Mouse (Mus musculus): ENCODE data around the gene Vps25. TPM values are rescaled to one million over a fixed set of nuclear protein-coding genes. Genes with fewer than 3 reads are reported as not detected.

The Vps25 gene
- polyA plus RNA-seq (2016; fragmentation: Nextera tagmentation; extraction: Ambion mirVana), result 93.6 and 99.3 TPM in 2 replicates

- WGBS, result under 1% methylated on average over 40 of the region's 40 CpGs
- peak; percentile 64; the same call in 1 of the 2 replicates for ATAC-seq (ENCODE audit: insufficient number of reproducible peaks, insufficient read depth, low FRiP score, low TSS enrichment)
- peak within 1 kb of the TSS; percentile 92 for H3K27ac ChIP-seq
Observed at GRCm38 (mm10) chr11:101253613-101254389, at the start of gene Vps25. Gene Vps25 (plus strand): TSS chr11:101253707.

GRCm38 (mm10) chr11:101211970-101212369 lies 41.5 kb upstream of the Vps25 start:
- Histone ChIP-seq H3K4me3 (no peak overlapping the region), H3K36me3 (peaks cover 47% of the 10 kb centered on the region), H3K9me3 (no peaks in the 10 kb centered on the region), H3K9ac (no peak overlapping the region), H3K4me2 (replicated peaks) (no peak overlapping the region), H3K27me3 (no peaks in the 10 kb centered on the region), H3K27ac (no peak overlapping the region), H3K4me1 (no peaks in the 10 kb centered on the region)
- WGBS, result 46% methylated on average over 3 of the region's 3 CpGs
- ATAC-seq (ENCODE audit: insufficient number of reproducible peaks, insufficient read depth, low FRiP score, low TSS enrichment), result peak; percentile 79; the same call in 1 of the 2 replicates

More at GRCm38 (mm10) chr11:101253613-101254389, at the start of gene Vps25:
- peak within 1 kb of the TSS; percentile 89 for H3K4me2 ChIP-seq (replicated peaks)
- peaks cover 14% of the 10 kb centered on the region for H3K4me1 ChIP-seq
- peak within 1 kb of the TSS; percentile 90 for H3K9ac ChIP-seq
- peaks cover 3% of the 10 kb centered on the region; the same call in 1 of the 2 replicates for H3K36me3 ChIP-seq
- H3K9me3 ChIP-seq, result no peaks in the 10 kb centered on the region
- no peaks in the 10 kb centered on the region for H3K27me3 ChIP-seq
- peak within 1 kb of the TSS; percentile 90 for H3K4me3 ChIP-seq

GRCm38 (mm10) chr11:101216936-101217335 lies 36.6 kb upstream of the Vps25 start:
- no peaks in the 10 kb centered on the region for H3K27me3 ChIP-seq
- H3K27ac ChIP-seq, result no peak overlapping the region
- H3K4me1 ChIP-seq, result no peaks in the 10 kb centered on the region
- ATAC-seq (ENCODE audit: insufficient number of reproducible peaks, insufficient read depth, low FRiP score, low TSS enrichment), result no peak
- no peak overlapping the region for H3K9ac ChIP-seq
- WGBS, result 80% methylated on average over 5 of the region's 5 CpGs
- peaks cover 29% of the 10 kb centered on the region for H3K36me3 ChIP-seq
- no peak overlapping the region for H3K4me3 ChIP-seq
- no peak overlapping the region for H3K4me2 ChIP-seq (replicated peaks)
- no peaks in the 10 kb centered on the region for H3K9me3 ChIP-seq

- Histone ChIP-seq H3K9ac (no peak overlapping the region), H3K4me1 (no peaks in the 10 kb centered on the region), H3K27ac (no peak overlapping the region), H3K9me3 (no peaks in the 10 kb centered on the region), H3K4me3 (no peak overlapping the region), H3K36me3 (peaks cover 21% of the 10 kb centered on the region), H3K27me3 (no peaks in the 10 kb centered on the region), H3K4me2 (replicated peaks) (no peak overlapping the region)
- 79% methylated on average over 10 of the region's 10 CpGs for WGBS
- no peak for ATAC-seq (ENCODE audit: insufficient number of reproducible peaks, insufficient read depth, low FRiP score, low TSS enrichment)
Observed at GRCm38 (mm10) chr11:101218436-101219055, 35.0 kb upstream of the Vps25 start.

GRCm38 (mm10) chr11:101220853-101221252 lies 32.7 kb upstream of the Vps25 start:
- Histone ChIP-seq H3K4me3 (no peak overlapping the region), H3K4me2 (replicated peaks) (no peak overlapping the region), H3K9ac (no peak overlapping the region), H3K27ac (no peak overlapping the region), H3K27me3 (no peaks in the 10 kb centered on the region), H3K4me1 (peaks cover 3% of the 10 kb centered on the region; the same call in 1 of the 2 replicates), H3K9me3 (no peaks in the 10 kb centered on the region), H3K36me3 (no peaks in the 10 kb centered on the region)
- WGBS, result 33% methylated on average over 2 of the region's 2 CpGs
- ATAC-seq (ENCODE audit: insufficient number of reproducible peaks, insufficient read depth, low FRiP score, low TSS enrichment), result no peak

- H3K27ac ChIP-seq, result no peak overlapping the region
- no peak overlapping the region for H3K4me2 ChIP-seq (replicated peaks)
- peaks cover 3% of the 10 kb centered on the region; the same call in 1 of the 2 replicates for H3K4me1 ChIP-seq
- 87% methylated on average over 8 of the region's 8 CpGs for WGBS
- no peak overlapping the region for H3K4me3 ChIP-seq
- H3K36me3 ChIP-seq, result no peaks in the 10 kb centered on the region
- H3K9ac ChIP-seq, result no peak overlapping the region
- H3K27me3 ChIP-seq, result no peaks in the 10 kb centered on the region
- no peak for ATAC-seq (ENCODE audit: insufficient number of reproducible peaks, insufficient read depth, low FRiP score, low TSS enrichment)
- H3K9me3 ChIP-seq, result no peaks in the 10 kb centered on the region
Observed at GRCm38 (mm10) chr11:101221306-101221986, 32.1 kb upstream of the Vps25 start.

GRCm38 (mm10) chr11:101224337-101224736 lies 29.2 kb upstream of the Vps25 start:
- Histone ChIP-seq H3K4me1 (peaks cover 3% of the 10 kb centered on the region; the same call in 1 of the 2 replicates), H3K27me3 (no peaks in the 10 kb centered on the region), H3K27ac (no peak overlapping the region), H3K36me3 (no peaks in the 10 kb centered on the region), H3K9ac (no peak overlapping the region), H3K4me3 (no peak overlapping the region), H3K4me2 (replicated peaks) (no peak overlapping the region), H3K9me3 (no peaks in the 10 kb centered on the region)
- WGBS, result 88% methylated on average over 3 of the region's 3 CpGs
- no peak for ATAC-seq (ENCODE audit: insufficient number of reproducible peaks, insufficient read depth, low FRiP score, low TSS enrichment)

GRCm38 (mm10) chr11:101225331-101226064 lies 28.0 kb upstream of the Vps25 start:
- no peaks in the 10 kb centered on the region for H3K27me3 ChIP-seq
- H3K9me3 ChIP-seq, result no peaks in the 10 kb centered on the region
- WGBS, result 19% methylated on average over 25 of the region's 25 CpGs
- H3K4me2 ChIP-seq (replicated peaks), result peak overlapping the region; percentile 82
- H3K9ac ChIP-seq, result peak overlapping the region; percentile 77
- no peak for ATAC-seq (ENCODE audit: insufficient number of reproducible peaks, insufficient read depth, low FRiP score, low TSS enrichment)
- peak overlapping the region; percentile 88 for H3K4me3 ChIP-seq
- H3K27ac ChIP-seq, result peak overlapping the region; percentile 57; the same call in 1 of the 2 replicates
- no peaks in the 10 kb centered on the region for H3K36me3 ChIP-seq
- peaks cover 12% of the 10 kb centered on the region for H3K4me1 ChIP-seq

- ATAC-seq (ENCODE audit: insufficient number of reproducible peaks, insufficient read depth, low FRiP score, low TSS enrichment), result peak; percentile 90
- Histone ChIP-seq H3K9me3 (no peaks in the 10 kb centered on the region), H3K27ac (peak within 1 kb of the TSS; percentile 57), H3K4me2 (replicated peaks) (peak within 1 kb of the TSS; percentile 82), H3K27me3 (no peaks in the 10 kb centered on the region), H3K4me1 (peaks cover 19% of the 10 kb centered on the region), H3K36me3 (no peaks in the 10 kb centered on the region), H3K4me3 (peak within 1 kb of the TSS; percentile 88), H3K9ac (peak within 1 kb of the TSS; percentile 77)
- WGBS, result 1% methylated on average over 56 of the region's 56 CpGs
Observed at GRCm38 (mm10) chr11:101226065-101226701, 27.3 kb upstream of the Vps25 start, which contains the start of gene Ezh1. Gene Ezh1 (minus strand): TSS chr11:101226463.

GRCm38 (mm10) chr11:101229361-101229900 lies 24.1 kb upstream of the Vps25 start:
- Histone ChIP-seq H3K4me1 (peaks cover 30% of the 10 kb centered on the region), H3K36me3 (no peaks in the 10 kb centered on the region), H3K4me3 (no peak overlapping the region), H3K27ac (peak overlapping the region; percentile 92), H3K9ac (no peak overlapping the region), H3K27me3 (no peaks in the 10 kb centered on the region), H3K9me3 (no peaks in the 10 kb centered on the region), H3K4me2 (replicated peaks) (no peak overlapping the region)
- WGBS, result 28% methylated on average over 8 of the region's 8 CpGs
- no peak for ATAC-seq (ENCODE audit: insufficient number of reproducible peaks, insufficient read depth, low FRiP score, low TSS enrichment)
